Mouse (Mus musculus) monocyte, adult 5-6 weeks (primary cell): ENCODE measurements around the gene Kpna4. TPM values are rescaled to one million over a fixed set of nuclear protein-coding genes. Genes with fewer than 3 reads are reported as not detected.
A peak's percentile ranks its signal among the peaks of the same experiment; 100 is the strongest.

Experiments
- ATAC-seq: fragments of 153-309, 156-312 bp; replicated peaks from 2 replicates; pipeline ENCODE4 v1.8.0; 2017; ENCODE audit warnings: mild to moderate bottlenecking; ENCODE audit not compliant: low TSS enrichment, insufficient number of reproducible peaks, severe bottlenecking, poor library complexity, low FRiP score
- total RNA-seq: library from RNA; stranded (forward); fragments of 200-1000, 200-491, 200-594 nt; gene quantifications from 3 replicates; pipeline ENCODE4 v1.2.3, GENCODE M21; 2017

The Kpna4 gene
- 173 to 214 TPM (median 173 TPM) in 3 replicates for total RNA-seq

DNA sequence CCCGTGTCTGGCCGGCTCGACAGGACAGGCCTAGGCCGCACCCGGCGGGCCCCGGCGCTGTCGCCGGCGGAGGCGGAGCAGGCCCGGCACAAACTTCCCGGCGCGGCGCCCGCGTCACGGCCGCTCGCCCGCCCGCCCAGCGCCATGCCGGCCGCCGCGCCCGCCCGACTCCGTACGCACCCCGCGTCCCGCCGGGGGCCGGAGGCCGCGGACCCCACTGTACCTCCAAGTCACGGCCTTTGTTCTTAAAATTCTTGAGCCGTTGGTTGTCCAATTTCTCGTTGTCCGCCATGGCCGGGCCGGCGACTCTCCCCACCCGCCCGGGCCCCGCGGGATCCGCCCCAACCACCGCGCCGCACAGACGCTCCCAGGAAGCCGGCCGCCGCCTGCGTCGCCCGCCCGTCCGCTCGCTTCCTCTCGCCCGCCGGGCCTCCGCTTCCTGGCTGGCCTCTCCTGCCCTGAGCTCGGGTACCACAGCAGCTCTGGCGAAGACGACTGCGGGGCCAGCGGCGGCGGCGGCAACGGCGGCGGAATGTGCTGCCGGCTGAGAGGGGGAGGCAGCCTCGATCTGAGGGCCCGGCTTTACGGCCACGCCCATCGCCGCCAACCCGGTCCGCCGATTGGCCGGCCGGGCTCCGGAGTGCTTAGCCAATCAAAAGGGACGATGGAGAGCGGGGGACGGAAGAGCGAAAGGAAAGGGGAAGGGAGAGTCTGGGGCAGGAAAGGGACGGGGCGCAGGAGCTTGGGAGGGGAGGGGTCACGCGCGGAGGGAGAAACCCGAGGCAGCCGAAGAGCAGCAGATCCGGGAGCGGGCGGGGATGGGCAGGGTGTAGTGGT is at the start of gene Kpna4:
TSS of gene Kpna4 (minus strand) at position 605 of the 837 bp plus-strand sequence.
- peak; percentile 95 for ATAC-seq

GRCm38 (mm10) chr3:69175229-69175628 is 48.3 kb upstream of the Kpna4 start:
- no peak for ATAC-seq

- peak; percentile 82 for ATAC-seq
Observed at GRCm38 (mm10) chr3:69171123-69171522, 44.2 kb upstream of the Kpna4 start.

DNA sequence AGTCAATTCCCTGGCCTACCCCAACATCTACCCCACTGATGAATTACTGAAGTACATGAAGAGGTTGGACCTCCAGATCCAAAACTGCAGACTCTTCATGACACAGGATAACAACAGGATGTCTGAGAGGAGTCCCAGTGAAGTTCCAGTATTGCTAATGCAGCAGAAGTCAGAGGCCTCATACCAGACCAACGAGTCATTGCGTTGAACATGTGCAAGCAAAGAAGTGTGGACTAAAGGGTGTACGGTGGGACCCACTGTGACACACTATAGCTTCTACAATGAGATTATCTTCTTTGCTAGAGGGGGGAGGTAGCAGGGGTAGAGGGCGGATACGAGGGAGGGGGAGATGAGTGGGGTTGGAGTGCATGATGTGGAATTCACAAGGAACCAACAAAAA is 42.9 kb upstream of the Kpna4 start:
- no peak for ATAC-seq

GRCm38 (mm10) chr3:69168724-69169123 is 41.8 kb upstream of the Kpna4 start:
- ATAC-seq, result no peak

- ATAC-seq, result peak; percentile 62
Observed at GRCm38 (mm10) chr3:69163057-69163456, 36.1 kb upstream of the Kpna4 start.

DNA sequence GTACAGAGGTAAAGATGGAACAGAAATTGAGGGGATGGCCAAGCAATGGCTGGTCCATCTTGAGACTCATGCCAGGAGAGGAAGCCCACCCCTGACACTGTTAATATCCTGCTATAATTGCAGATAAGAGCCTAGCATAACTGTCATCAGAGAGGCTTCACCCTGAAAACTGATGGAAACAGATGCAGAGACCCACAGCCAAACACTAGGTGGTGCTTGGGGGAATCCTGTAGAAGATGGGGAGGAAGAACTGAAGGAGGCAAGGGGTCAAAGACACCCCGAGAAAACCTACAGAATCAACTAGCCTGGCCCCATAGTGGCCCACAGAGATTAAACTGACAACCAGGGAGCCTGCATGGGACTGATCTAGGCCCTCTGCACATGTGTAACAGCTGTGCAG is 33.5 kb upstream of the Kpna4 start:
- no peak for ATAC-seq

GRCm38 (mm10) chr3:69159501-69159900 is 32.6 kb upstream of the Kpna4 start:
- ATAC-seq, result peak; percentile 53

- no peak for ATAC-seq
Observed at GRCm38 (mm10) chr3:69157886-69158285, 31.0 kb upstream of the Kpna4 start.

- peak; percentile 69 for ATAC-seq
Observed at GRCm38 (mm10) chr3:69156484-69156883, 29.6 kb upstream of the Kpna4 start.

DNA sequence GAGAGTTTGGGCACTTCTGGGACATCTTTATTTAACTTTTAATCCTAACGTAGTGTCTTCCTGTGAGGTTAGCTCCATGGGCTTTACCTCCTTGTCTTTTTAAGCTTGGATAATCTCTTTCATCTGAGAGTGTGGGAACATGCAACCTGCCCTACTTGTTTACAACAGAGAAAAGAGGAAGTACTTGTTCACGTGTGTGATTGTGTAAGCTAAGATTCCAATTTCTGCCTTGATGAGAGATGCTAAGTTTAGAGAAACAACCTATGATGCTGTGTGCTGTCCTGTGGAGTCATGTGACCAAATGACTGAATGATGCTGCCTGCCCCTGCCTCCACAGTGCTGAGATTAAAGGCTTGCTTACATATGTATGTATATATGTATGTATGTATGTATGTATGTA is 27.8 kb upstream of the Kpna4 start:
- peak; percentile 64 for ATAC-seq

- ATAC-seq, result no peak
Observed at GRCm38 (mm10) chr3:69150921-69151320, 24.0 kb upstream of the Kpna4 start.

GRCm38 (mm10) chr3:69142372-69142994 is 15.6 kb upstream of the Kpna4 start:
- no peak for ATAC-seq

- ATAC-seq, result no peak
Observed at GRCm38 (mm10) chr3:69140851-69141250, 13.9 kb upstream of the Kpna4 start.

- no peak for ATAC-seq
Observed at GRCm38 (mm10) chr3:69136059-69136458, 9.1 kb upstream of the Kpna4 start.

DNA sequence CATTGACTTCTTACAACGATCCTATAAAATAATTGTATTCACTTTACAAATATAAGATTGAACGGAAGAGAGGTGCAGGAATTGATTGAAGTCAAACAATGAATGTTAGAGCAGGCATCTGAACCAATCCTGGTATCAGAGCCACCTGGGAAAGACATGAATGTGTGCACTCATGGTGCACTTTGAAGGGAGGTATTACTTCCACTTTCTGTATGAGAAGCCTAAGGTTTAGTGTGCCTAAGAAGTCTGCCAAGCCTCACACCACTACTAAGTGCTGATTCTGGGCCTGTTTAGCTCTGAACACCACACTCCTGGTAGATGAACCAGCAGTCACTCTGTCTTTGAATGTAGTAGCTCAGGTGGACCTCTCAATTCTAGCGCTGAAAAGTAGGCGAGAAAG is 4.1 kb upstream of the Kpna4 start:
- ATAC-seq, result no peak

DNA sequence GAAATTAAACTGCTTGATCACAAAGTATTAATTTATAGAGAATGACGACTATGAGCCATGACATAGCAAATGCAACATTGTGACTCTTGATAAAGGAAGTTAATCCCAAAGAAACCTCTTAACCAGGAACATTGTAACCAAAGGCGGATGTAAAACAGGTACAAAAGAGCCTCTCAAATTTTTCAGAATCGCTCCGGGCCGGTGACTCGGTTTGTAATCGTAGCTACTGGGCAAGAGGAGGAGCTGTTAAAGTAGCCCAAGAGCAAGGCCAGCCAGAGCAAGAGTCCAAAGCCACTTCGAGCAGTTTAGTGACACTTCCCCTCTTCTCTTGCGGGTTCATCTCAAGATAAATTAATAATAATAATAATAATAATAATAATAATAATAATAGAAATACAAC is 780 bp upstream of the Kpna4 start:
- ATAC-seq, result no peak

- ATAC-seq, result peak; percentile 14; the same call in 1 of the 2 replicates
Observed at GRCm38 (mm10) chr3:69127346-69127678, 399 bp upstream of the Kpna4 start.

- ATAC-seq, result 0 out of 2 replicates have a peak, but pooled peaks have one; percentile 23
Observed at GRCm38 (mm10) chr3:69125891-69126508, 913 bp downstream of the Kpna4 start.

GRCm38 (mm10) chr3:69125461-69125860 is 1.5 kb downstream of the Kpna4 start:
- ATAC-seq, result no peak
